Mouse (Mus musculus) MEL (cell line): ENCODE results near the gene Pigm. TPM values are rescaled to one million over a fixed set of nuclear protein-coding genes. Genes with fewer than 3 reads are reported as not detected.

Experiments used
- DNase-seq: peaks from one replicate; pipeline ENCODE4 v3.0.0; 2011; ENCODE audit warnings: low read depth, low spot score
- H3K27ac ChIP-seq: 2 replicates; pipeline ENCODE4 v1.5.1; 2012; ENCODE audit warnings: low read depth, mild to moderate bottlenecking, control low read depth, low read length, moderate library complexity; ENCODE audit not compliant: control insufficient read depth
- H3K27me3 ChIP-seq, 2 experiments: fragments of 150-350 bp in 1 of 2; sonication (generic) in 1 of 2; 2 replicates each; pipeline ENCODE4 v1.6.1; 2012; ENCODE audit warnings: low read length in 2 of 2, mild to moderate bottlenecking in 2 of 2, improper control_type of control experiment in 1 of 2, moderate library complexity in 1 of 2; ENCODE audit not compliant: insufficient read depth in 2 of 2, control insufficient read depth in 1 of 2
- H3K36me3 ChIP-seq, 2 experiments: 2 replicates each; pipeline ENCODE4 v1.6.1; 2012 to 2014; ENCODE audit warnings: low read length in 2 of 2, improper control_type of control experiment in 1 of 2, inconsistent platforms in 1 of 2, mild to moderate bottlenecking in 1 of 2; ENCODE audit not compliant: insufficient read depth in 2 of 2, control insufficient read depth in 1 of 2
- H3K4me1 ChIP-seq, 2 experiments: fragments of 150-350 bp in 1 of 2; sonication (generic) in 1 of 2; 2 replicates each; pipeline ENCODE4 v1.6.1; 2012; ENCODE audit warnings: low read length in 2 of 2, improper control_type of control experiment in 1 of 2, mild to moderate bottlenecking in 1 of 2; ENCODE audit not compliant: insufficient read depth in 2 of 2, control insufficient read depth in 1 of 2
- H3K4me3 ChIP-seq, 2 experiments: fragments of 150-350 bp in 1 of 2; sonication (generic) in 1 of 2; 2 replicates each; pipeline ENCODE4 v1.5.1; 2012; ENCODE audit warnings: low read depth in 2 of 2, low read length in 2 of 2, mild to moderate bottlenecking in 2 of 2, moderate library complexity in 2 of 2, control low read depth in 1 of 2, improper control_type of control experiment in 1 of 2; ENCODE audit not compliant: control insufficient read depth in 1 of 2, insufficient read depth in 1 of 2
- H3K79me2 ChIP-seq: 2 replicates; pipeline ENCODE4 v1.6.1; 2012; ENCODE audit warnings: mild to moderate bottlenecking, low read length, moderate library complexity; ENCODE audit not compliant: control insufficient read depth, poor library complexity, insufficient read depth
- H3K9ac ChIP-seq: 2 replicates; pipeline ENCODE4 v1.6.1; 2012; ENCODE audit warnings: low read depth, mild to moderate bottlenecking, control low read depth, low read length, moderate library complexity; ENCODE audit not compliant: control insufficient read depth, poor library complexity, severe bottlenecking
- H3K9me3 ChIP-seq: fragments of 150-350 bp; sonication (generic); replicated peaks from 2 replicates; pipeline ENCODE4 v1.6.1; 2012; ENCODE audit warnings: mild to moderate bottlenecking, low read length, improper control_type of control experiment, moderate library complexity; ENCODE audit not compliant: insufficient read depth
- BHLHE40 ChIP-seq: IDR thresholded peaks from 2 replicates; pipeline ENCODE4 v1.6.1; 2012; ENCODE audit warnings: low read depth, mild to moderate bottlenecking, inconsistent platforms, low read length, improper control_type of control experiment, borderline replicate concordance
- CHD1 ChIP-seq: IDR thresholded peaks from 2 replicates; pipeline ENCODE4 v1.6.1; 2012; ENCODE audit warnings: low read depth, mild to moderate bottlenecking, inconsistent platforms, low read length, improper control_type of control experiment
- CTCF ChIP-seq, 3 experiments: IDR thresholded peaks in 2 of 3; conservative IDR thresholded peaks in 1 of 3; 2 replicates each; pipeline ENCODE4 v1.5.1; 2011 to 2012; ENCODE audit warnings: low read length in 3 of 3, low read depth in 2 of 3, mild to moderate bottlenecking in 2 of 3, improper control_type of control experiment in 1 of 3, inconsistent platforms in 1 of 3, mixed read lengths in 1 of 3, moderate library complexity in 1 of 3; ENCODE audit not compliant: control insufficient read depth in 1 of 3, insufficient read depth in 1 of 3, poor library complexity in 1 of 3, severe bottlenecking in 1 of 3
- ETS1 ChIP-seq: IDR thresholded peaks from 2 replicates; pipeline ENCODE4 v1.6.1; 2012; ENCODE audit warnings: low read depth, mild to moderate bottlenecking, inconsistent platforms, low read length, improper control_type of control experiment, moderate library complexity
- GATA1 ChIP-seq: IDR thresholded peaks from 2 replicates; pipeline ENCODE4 v1.6.1; 2011; ENCODE audit warnings: low read depth, low read length, improper control_type of control experiment
- MAFK ChIP-seq: IDR thresholded peaks from 2 replicates; pipeline ENCODE4 v1.6.1; 2011; ENCODE audit warnings: low read depth, mild to moderate bottlenecking, low read length, improper control_type of control experiment, borderline replicate concordance
- MAX ChIP-seq: IDR thresholded peaks from 2 replicates; pipeline ENCODE4 v1.6.1; 2011; ENCODE audit warnings: low read length, improper control_type of control experiment
- MAZ ChIP-seq: IDR thresholded peaks from 2 replicates; pipeline ENCODE4 v1.6.1; 2012; ENCODE audit warnings: low read depth, mild to moderate bottlenecking, inconsistent platforms, low read length, improper control_type of control experiment
- MEF2A ChIP-seq: IDR thresholded peaks from 2 replicates; pipeline ENCODE4 v1.6.1; 2014; ENCODE audit warnings: low read depth, mild to moderate bottlenecking, inconsistent platforms, low read length, improper control_type of control experiment; ENCODE audit not compliant: poor library complexity, insufficient replicate concordance, severe bottlenecking; ENCODE audit errors: extremely low read depth
- MXI1 ChIP-seq: IDR thresholded peaks from 2 replicates; pipeline ENCODE4 v1.6.1; 2011; ENCODE audit warnings: mild to moderate bottlenecking, low read depth, low read length, improper control_type of control experiment
- NRF1 ChIP-seq: IDR thresholded peaks from 2 replicates; pipeline ENCODE4 v1.6.1; 2014; ENCODE audit warnings: low read depth, mild to moderate bottlenecking, inconsistent platforms, low read length, improper control_type of control experiment, moderate library complexity; ENCODE audit not compliant: poor library complexity, insufficient read depth, severe bottlenecking
- POLR2A ChIP-seq, 2 experiments: IDR thresholded peaks; 2 replicates each; pipeline ENCODE4 v1.6.1; 2011 to 2012; ENCODE audit warnings: low read length in 2 of 2, mild to moderate bottlenecking in 2 of 2, control low read depth in 1 of 2, improper control_type of control experiment in 1 of 2, low read depth in 1 of 2, moderate library complexity in 1 of 2; ENCODE audit not compliant: control insufficient read depth in 1 of 2, insufficient read depth in 1 of 2, poor library complexity in 1 of 2
- POLR2AphosphoS2 ChIP-seq: IDR thresholded peaks from 2 replicates; pipeline ENCODE4 v1.6.1; 2011; ENCODE audit warnings: low read length, improper control_type of control experiment
- POLR2AphosphoS5 ChIP-seq: IDR thresholded peaks from 2 replicates; pipeline ENCODE4 v1.6.1; 2012; ENCODE audit warnings: low read depth, borderline replicate concordance, mild to moderate bottlenecking, inconsistent platforms, low read length, moderate library complexity, mixed read lengths
- RCOR1 ChIP-seq: IDR thresholded peaks from 2 replicates; pipeline ENCODE4 v1.6.1; 2012; ENCODE audit warnings: low read depth, mild to moderate bottlenecking, inconsistent platforms, low read length, improper control_type of control experiment
- SMC3 ChIP-seq: IDR thresholded peaks from 2 replicates; pipeline ENCODE4 v1.6.1; 2011; ENCODE audit warnings: low read depth, low read length, improper control_type of control experiment
- TAL1 ChIP-seq: IDR thresholded peaks from 2 replicates; pipeline ENCODE4 v1.6.1; 2012; ENCODE audit warnings: mild to moderate bottlenecking, inconsistent platforms, low read length, moderate library complexity, mixed read lengths
- TBP ChIP-seq: IDR thresholded peaks from 2 replicates; pipeline ENCODE4 v1.8.0; 2011; ENCODE audit warnings: low read depth, low read length, improper control_type of control experiment
- TCF12 ChIP-seq: IDR thresholded peaks from 2 replicates; pipeline ENCODE4 v1.6.1; 2014; ENCODE audit warnings: low read depth, mild to moderate bottlenecking, inconsistent platforms, low read length, improper control_type of control experiment, moderate library complexity
- UBTF ChIP-seq: IDR thresholded peaks from 2 replicates; pipeline ENCODE4 v1.6.1; 2012; ENCODE audit warnings: low read depth, mild to moderate bottlenecking, inconsistent platforms, low read length, improper control_type of control experiment, moderate library complexity, borderline replicate concordance; ENCODE audit not compliant: insufficient read depth
- USF1 ChIP-seq: IDR thresholded peaks from 2 replicates; pipeline ENCODE4 v1.6.1; 2014; ENCODE audit warnings: low read depth, mild to moderate bottlenecking, inconsistent platforms, low read length, improper control_type of control experiment, moderate library complexity
- USF2 ChIP-seq, 2 experiments: IDR thresholded peaks; 2 replicates each; pipeline ENCODE4 v1.6.1; 2011 to 2012; ENCODE audit warnings: improper control_type of control experiment in 2 of 2, low read length in 2 of 2, borderline replicate concordance in 1 of 2, inconsistent platforms in 1 of 2, low read depth in 1 of 2, mild to moderate bottlenecking in 1 of 2; ENCODE audit not compliant: insufficient read depth in 1 of 2
- ZC3H11A ChIP-seq: IDR thresholded peaks from 2 replicates; pipeline ENCODE4 v1.6.1; 2012; ENCODE audit warnings: low read depth, mild to moderate bottlenecking, inconsistent platforms, low read length, improper control_type of control experiment
- ZKSCAN1 ChIP-seq: IDR thresholded peaks from 2 replicates; pipeline ENCODE4 v1.6.1; 2012; ENCODE audit warnings: low read depth, mild to moderate bottlenecking, inconsistent platforms, low read length, improper control_type of control experiment, moderate library complexity
- polyA plus RNA-seq, 2 experiments: library from polyadenylated mRNA; stranded (reverse) in 1 of 2; unstranded in 1 of 2; fragments of >175 nt in 1 of 2; fragments of >200 nt in 1 of 2; gene quantifications; 2 replicates each; pipeline versions ENCODE4 v1.2.1 to v1.2.4; 2012; ENCODE audit warnings: low replicate concordance in 2 of 2, low read depth in 1 of 2; ENCODE audit not compliant: insufficient read length in 2 of 2, insufficient read depth in 1 of 2, missing spikeins in 1 of 2
- total RNA-seq: library from RNA; depleted of rRNA; stranded (reverse); fragments of 300-350 nt; gene quantifications from 2 replicates; pipeline ENCODE4 v1.2.3, GENCODE M21; 2012

Gene Pigm
- total and polyA plus RNA-seq, 3 experiments, result 8.6 to 11.3 TPM; not detected in 1

DNA sequence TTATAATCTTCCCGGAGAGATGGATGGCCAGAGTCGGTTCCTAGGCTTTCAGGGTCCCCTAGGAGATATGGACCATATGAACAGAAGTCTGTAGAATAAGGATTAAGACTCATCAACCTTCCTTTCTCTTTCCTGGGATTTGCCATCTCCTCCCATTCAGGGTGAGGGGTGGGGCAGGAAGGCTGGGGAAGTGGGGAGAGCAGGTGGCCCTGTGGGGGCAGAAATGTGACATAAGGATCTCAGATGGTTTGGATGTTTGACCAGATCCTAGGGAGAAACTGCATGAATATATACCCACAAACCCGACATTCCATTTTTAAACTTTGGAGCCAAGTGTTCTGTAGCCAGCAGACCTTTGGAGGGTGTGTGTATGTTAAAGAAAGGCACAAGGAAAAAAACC, 48.3 kb upstream of the Pigm start:
- Histone ChIP-seq H3K9ac (no peak overlapping the region), H3K4me1 (no peaks in the 10 kb centered on the region), H3K27me3 (peaks cover 0 to 9% of the 10 kb centered on the region in 2 experiments; a peak in 2 of 4 replicates), H3K36me3 (no peaks in the 10 kb centered on the region), H3K79me2 (no peaks in the 10 kb centered on the region), H3K9me3 (no peaks in the 10 kb centered on the region), H3K27ac (no peak overlapping the region), H3K4me3 (no peak overlapping the region)
- DNase-seq, result no peak
- TF ChIP-seq POLR2A (IDR thresholded peaks at IDR 0.05; ENCODE audit: control insufficient read depth in 1 of 2, insufficient read depth in 1 of 2, low read depth in 1 of 2, low read length in 2 of 2, poor library complexity in 1 of 2), result no peak
- TF ChIP-seq MAFK, result no peak
- no peak for TF ChIP-seq SMC3
- TF ChIP-seq BHLHE40, result no peak
- TF ChIP-seq ZKSCAN1, result no peak

DNA sequence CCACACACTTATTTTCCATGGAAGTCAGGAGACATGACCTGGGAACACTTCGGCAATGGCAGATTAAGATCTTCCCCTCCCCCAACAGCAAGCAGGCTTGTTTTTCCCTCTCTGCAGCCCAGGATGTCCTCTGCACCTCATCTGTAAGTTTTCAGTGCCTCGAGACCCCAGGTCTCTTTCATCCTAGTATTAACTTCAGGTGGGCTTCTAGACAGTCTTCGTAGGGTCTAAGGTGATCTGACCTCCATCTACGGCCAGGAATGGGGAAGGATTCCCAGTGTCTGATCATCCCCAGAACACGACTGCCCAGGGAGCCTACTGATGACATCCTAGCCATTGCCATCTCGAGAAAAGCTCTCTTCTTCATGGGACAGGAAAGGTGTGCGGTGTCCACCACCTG, 47.9 kb upstream of the Pigm start:
- TF ChIP-seq USF2 (IDR thresholded peaks at IDR 0.05; ENCODE audit: borderline replicate concordance in 1 of 2, insufficient read depth in 1 of 2, low read depth in 1 of 2, low read length in 2 of 2) (no peak), TBP (no peak), MAX (no peak), NRF1 (no peak), CHD1 (no peak), MXI1 (no peak)
- Histone ChIP-seq H3K9me3 (no peaks in the 10 kb centered on the region), H3K4me1 (no peaks in the 10 kb centered on the region), H3K79me2 (no peaks in the 10 kb centered on the region), H3K4me3 (no peak overlapping the region), H3K36me3 (no peaks in the 10 kb centered on the region), H3K27me3 (peaks cover 0 to 9% of the 10 kb centered on the region in 2 experiments; a peak in 3 of 4 replicates), H3K9ac (no peak overlapping the region), H3K27ac (no peak overlapping the region)
- no peak for DNase-seq

DNA sequence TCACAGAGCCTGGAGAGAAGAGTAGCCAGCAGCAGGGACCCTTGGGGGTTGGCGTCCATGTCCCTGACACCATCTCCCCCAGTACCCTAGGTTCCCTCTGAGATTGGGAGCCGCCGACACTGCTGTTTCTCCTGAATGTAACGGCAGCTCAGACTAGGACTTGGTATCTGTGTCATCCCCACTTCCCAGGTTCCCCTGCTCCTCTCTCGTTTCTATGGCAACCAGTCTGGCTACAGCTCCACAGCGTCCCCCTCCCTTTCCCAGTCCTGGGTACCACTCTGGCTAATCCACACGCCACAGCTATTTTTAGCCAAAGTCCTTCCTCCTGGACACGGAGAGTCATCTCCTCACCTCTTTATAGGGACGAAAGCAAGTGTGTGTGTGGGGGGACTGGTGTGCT, 47.2 kb upstream of the Pigm start, which contains the start of gene Kcnj9:
Gene Kcnj9 (minus strand): TSS at position 188 of the 400 bp plus-strand sequence.
- no peak for TF ChIP-seq NRF1
- TF ChIP-seq TAL1, result no peak
- TF ChIP-seq RCOR1, result no peak
- TF ChIP-seq USF1, result no peak
- TF ChIP-seq POLR2AphosphoS5, result no peak
- no peak for TF ChIP-seq UBTF
- no peak for TF ChIP-seq GATA1
- no peak for TF ChIP-seq MAZ
- no peak for TF ChIP-seq CTCF (IDR thresholded peaks at IDR 0.05 in 2 of 3, conservative IDR thresholded peaks at IDR 0.05 in 1 of 3; ENCODE audit: control insufficient read depth in 1 of 3, insufficient read depth in 1 of 3, low read depth in 2 of 3, low read length in 3 of 3, poor library complexity in 1 of 3, severe bottlenecking in 1 of 3)
- TF ChIP-seq MAFK, result no peak
- TF ChIP-seq MEF2A, result no peak
- TF ChIP-seq POLR2AphosphoS2, result no peak
- TF ChIP-seq USF2 (IDR thresholded peaks at IDR 0.05; ENCODE audit: borderline replicate concordance in 1 of 2, insufficient read depth in 1 of 2, low read depth in 1 of 2, low read length in 2 of 2), result no peak
- no peak for TF ChIP-seq ZC3H11A
- TF ChIP-seq ETS1, result no peak
- TF ChIP-seq MXI1, result no peak
- no peak for TF ChIP-seq TCF12
- peaks cover 0 to 12% of the 10 kb centered on the region in 2 experiments for H3K27me3 ChIP-seq

More for the DNA sequence above, 47.2 kb upstream of the Pigm start, which contains the start of gene Kcnj9:
- Histone ChIP-seq H3K4me3 (no peak within 1 kb of the TSS), H3K9ac (no peak within 1 kb of the TSS), H3K9me3 (no peaks in the 10 kb centered on the region), H3K36me3 (no peaks in the 10 kb centered on the region), H3K27ac (no peak within 1 kb of the TSS), H3K4me1 (no peaks in the 10 kb centered on the region), H3K79me2 (no peaks in the 10 kb centered on the region)
- no peak for DNase-seq
